Mouse (Mus musculus) liver, postnatal 0 days (tissue): ENCODE measurements at regions not wholly inside any gene's neighbourhood (a gene's known extent, or its start where the extent isn't known, plus 50 kb on each side); places are given as distances from the start of the nearest gene placed in this dataset.

Experiments
- CTCF ChIP-seq: sonication (generic); IDR thresholded peaks from 2 replicates; pipeline ENCODE4 v1.5.1; 2016; ENCODE audit warnings: antibody characterized with exemption, low read depth
- EP300 ChIP-seq: IDR thresholded peaks from 2 replicates; pipeline ENCODE4 v1.6.1; 2016; ENCODE audit warnings: antibody characterized with exemption, low read depth, mild to moderate bottlenecking

DNA sequence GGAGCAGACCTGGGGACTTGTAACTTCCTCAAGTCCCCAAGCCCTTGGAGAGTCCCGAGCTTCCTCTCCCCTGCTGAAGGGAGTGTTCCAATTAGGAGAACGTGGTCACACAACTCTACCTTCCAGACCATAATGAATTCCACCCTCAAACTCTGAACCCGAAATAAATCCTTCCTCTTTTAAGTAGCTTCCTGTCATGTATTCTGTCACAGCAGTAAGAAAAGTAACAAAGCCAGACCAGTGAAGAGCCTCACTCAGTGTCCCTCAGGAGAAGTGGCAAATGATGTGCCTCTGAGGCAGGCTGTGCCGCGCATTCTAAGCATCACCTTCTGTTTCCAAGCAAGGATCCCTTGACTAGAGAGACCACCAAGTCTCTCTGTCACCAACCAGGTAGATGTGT, 134.4 kb upstream of the Slc35f3 start:
- no peak for TF ChIP-seq CTCF
- TF ChIP-seq EP300, result no peak
